Mouse (Mus musculus) cerebellum, adult 2 months (tissue): ENCODE measurements around the gene Rnf31.

Source experiments
- CTCF ChIP-seq: fragments of 200-500 bp; IDR thresholded peaks from 2 replicates; pipeline ENCODE4 v1.5.1; 2011; ENCODE audit warnings: low read depth, mild to moderate bottlenecking, control low read depth, low read length, moderate library complexity, borderline replicate concordance; ENCODE audit not compliant: insufficient read depth
- POLR2A ChIP-seq: fragments of 200-500 bp; IDR thresholded peaks from 2 replicates; pipeline ENCODE4 v1.6.1; 2011; ENCODE audit warnings: low read length, control low read depth, borderline replicate concordance; ENCODE audit not compliant: insufficient read depth

GRCm38 (mm10) chr14:55558740-55559448 lies 32.6 kb upstream of the Rnf31 start:
- TF ChIP-seq POLR2A (no peak), CTCF (no peak)
